Mouse (Mus musculus) skeletal muscle tissue, postnatal 0 days (tissue): ENCODE data around the gene Vnn3. TPM values are rescaled to one million over a fixed set of nuclear protein-coding genes. Genes with fewer than 3 reads are reported as not detected.

Experiments used
- polyA plus RNA-seq: library from polyadenylated mRNA; unstranded; fragments of >200 nt; fragmentation: Nextera tagmentation; extraction: Ambion mirVana; gene quantifications from 2 replicates; pipeline ENCODE4 v1.2.1, GENCODE M21; 2015

The Vnn3 gene
- polyA plus RNA-seq, result 1.4 TPM in 1 of 2 replicates, not detected in the other

DNA sequence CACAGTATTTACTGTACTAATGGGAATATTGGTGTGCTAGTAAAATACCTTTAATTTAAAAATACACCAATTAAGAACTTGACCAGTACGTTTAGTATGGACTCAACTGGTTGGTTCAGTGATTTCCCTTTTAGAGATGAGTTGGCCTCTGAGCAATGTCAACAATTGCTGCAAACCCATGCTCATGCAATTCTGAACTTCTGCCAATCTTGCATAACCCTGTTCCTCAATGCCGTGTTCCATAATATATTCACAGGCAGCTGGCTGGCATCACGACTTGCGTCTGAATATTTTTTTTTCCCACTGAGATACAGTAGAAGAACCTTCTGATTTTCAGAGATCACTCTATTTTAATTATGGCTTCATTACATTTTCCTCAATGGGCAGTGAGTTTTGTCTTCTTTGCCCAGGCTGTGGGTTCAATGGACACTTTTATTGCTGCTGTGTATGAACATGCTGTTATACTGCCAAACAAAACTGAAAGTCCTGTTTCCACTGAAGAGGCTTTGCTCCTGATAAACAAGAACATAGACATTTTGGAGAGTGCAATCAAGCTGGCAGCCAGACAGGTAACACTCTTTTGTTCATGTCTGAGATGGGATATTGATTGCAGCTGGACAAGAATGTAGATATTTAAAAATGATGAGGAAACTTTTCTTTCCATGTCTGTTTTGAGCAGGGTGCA, at the start of gene Vnn3:
Vnn3 (plus strand) TSS at position 235 of the 685 bp plus-strand sequence.

DNA sequence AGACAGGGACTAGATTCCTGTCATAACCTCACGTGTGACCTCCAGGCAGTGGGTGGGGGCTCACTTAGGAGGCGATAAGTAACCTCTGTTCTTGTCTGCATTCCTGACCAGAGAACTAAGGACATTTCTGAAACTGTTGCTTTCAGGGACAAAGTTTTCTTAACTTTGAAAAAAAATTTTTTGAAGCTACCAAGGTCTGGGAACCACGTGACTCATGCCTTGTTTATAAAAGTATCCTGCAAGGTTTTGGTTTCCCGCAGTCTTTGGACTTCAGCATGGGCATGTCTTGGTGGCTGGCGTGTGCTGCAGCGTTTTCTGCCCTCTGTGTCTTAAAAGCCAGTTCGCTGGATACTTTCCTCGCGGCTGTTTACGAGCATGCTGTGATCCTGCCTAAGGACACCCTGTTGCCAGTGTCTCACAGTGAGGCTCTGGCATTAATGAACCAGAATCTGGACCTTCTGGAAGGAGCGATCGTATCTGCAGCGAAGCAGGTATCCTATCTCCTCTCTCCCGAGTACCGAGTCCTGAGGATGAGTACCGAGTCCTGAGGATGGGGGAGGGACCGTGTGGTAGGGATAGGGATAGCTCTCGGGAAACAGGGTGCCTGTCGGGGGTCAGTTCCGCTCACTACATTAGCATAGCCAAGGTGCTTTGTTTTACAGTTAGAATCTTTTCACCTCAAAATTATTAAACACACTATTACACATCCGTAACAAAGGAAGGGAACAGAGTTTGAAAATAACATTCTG, 43.5 kb downstream of the Vnn3 start, which contains the start of gene Vnn1:
Vnn1 (plus strand) TSS at position 88 of the 749 bp plus-strand sequence.

Other genes starting within 250 kb of the Vnn3 start
- 112 and 113 TPM in 2 replicates for gene Rps12, start 64.2 kb upstream of the Vnn3 start, polyA plus RNA-seq
- 4.4 and 6.4 TPM in 2 replicates for gene Slc18b1, start 54.5 kb upstream of the Vnn3 start, polyA plus RNA-seq
- 0.19 and 0.44 TPM in 2 replicates for gene Vnn1, start 43.2 kb downstream of the Vnn3 start, polyA plus RNA-seq
- not detected in 2 replicates for gene Taar1, start 68.9 kb downstream of the Vnn3 start, polyA plus RNA-seq
- gene Taar2, start 87.1 kb downstream of the Vnn3 start, polyA plus RNA-seq, result not detected in 2 replicates
- gene Taar3, start 98.1 kb downstream of the Vnn3 start, polyA plus RNA-seq, result not detected in 2 replicates
- gene Taar4, start 109.0 kb downstream of the Vnn3 start, polyA plus RNA-seq, result not detected in 2 replicates
- gene Taar5, start 119.2 kb downstream of the Vnn3 start, polyA plus RNA-seq, result not detected in 2 replicates
- not detected in 2 replicates for gene Taar6, start 134.2 kb downstream of the Vnn3 start, polyA plus RNA-seq
- not detected in 2 replicates for gene Taar7a, start 142.0 kb downstream of the Vnn3 start, polyA plus RNA-seq
- gene Taar7b, start 148.5 kb downstream of the Vnn3 start, polyA plus RNA-seq, result not detected in 2 replicates
- gene Taar7d, start 175.8 kb downstream of the Vnn3 start, polyA plus RNA-seq, result not detected in 2 replicates
- gene Taar7e, start 186.2 kb downstream of the Vnn3 start, polyA plus RNA-seq, result not detected in 2 replicates
- not detected in 2 replicates for gene Taar7f, start 198.0 kb downstream of the Vnn3 start, polyA plus RNA-seq
- not detected in 2 replicates for gene Taar8a, start 225.0 kb downstream of the Vnn3 start, polyA plus RNA-seq
- gene Taar8b, start 240.8 kb downstream of the Vnn3 start, polyA plus RNA-seq, result not detected in 2 replicates